Mouse (Mus musculus) right cerebral cortex, adult 2 months (tissue): ENCODE measurements at regions not wholly inside any gene's neighbourhood (a gene's known extent, or its start where the extent isn't known, plus 50 kb on each side); places are given as distances from the start of the nearest gene placed in this dataset.

Experiments used
- DNase-seq, 2 experiments: peaks; one replicate each; pipeline ENCODE4 v3.0.0; 2021 to 2022; ENCODE audit warnings: low spot score in 2 of 2

DNA sequence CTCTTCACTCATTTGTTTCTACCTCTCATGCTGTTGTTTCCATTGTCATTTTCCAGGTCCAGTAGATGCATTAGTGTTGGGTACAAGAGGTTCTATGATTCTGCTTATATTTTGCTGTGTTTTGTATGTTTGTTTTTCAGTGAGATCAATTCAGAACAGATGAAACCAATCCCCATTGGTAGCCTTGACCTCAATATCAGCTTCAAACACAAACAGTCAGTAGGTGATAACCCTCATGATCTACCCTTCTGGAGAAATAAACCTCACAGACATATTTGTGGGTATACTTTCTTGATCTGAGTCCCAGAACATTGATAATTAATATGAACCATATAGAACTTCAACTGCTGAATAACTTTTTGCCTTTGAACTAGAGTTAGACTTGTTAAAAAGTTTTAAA is 969.3 kb upstream of the Lrrc6 start:
- no peak for DNase-seq

DNA sequence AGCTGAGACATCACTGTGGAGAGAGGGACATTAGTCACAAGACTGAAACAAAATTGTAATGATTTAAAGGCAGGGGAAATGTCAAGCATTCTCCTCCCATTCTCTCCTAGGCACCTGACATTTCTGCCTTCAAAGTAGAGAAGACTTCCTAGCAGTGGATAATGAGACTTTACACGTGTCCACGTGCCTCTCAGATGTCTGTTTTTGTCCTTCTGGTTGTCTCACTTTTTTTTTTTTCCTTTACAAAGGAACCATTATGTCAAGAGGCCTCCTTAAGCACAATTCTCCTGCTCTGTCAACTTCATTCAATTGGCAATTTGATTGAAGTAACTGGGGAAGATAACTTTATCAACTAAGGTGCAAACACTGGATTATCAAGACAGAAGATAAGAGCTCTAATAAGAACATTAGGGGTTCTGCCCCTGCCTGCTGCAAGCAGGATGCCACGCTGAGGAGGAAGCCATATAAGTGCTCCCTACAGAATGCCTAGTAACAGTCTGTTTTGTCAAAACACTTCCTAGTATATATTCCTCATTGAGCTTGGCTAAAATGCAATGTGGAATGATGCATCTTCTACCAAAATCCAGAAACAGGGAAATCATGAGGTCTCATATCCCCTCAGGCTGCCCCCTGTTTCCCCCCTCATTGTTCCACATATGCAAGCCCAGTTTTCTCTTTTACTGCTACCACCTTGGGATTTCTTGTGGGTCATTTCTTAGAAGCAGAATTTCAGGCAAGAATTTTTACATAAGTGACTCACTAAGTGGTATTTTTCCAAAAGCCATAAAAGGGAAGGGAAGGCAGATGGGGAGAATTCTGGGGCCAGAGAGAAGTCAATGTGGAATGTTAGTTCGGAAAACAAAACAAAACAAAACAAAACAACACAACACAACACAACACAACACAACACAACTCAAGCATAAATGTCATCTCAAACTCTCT is 967.0 kb upstream of the Lrrc6 start:
- peak in 1 of 2 experiments; percentile 8 for DNase-seq

DNA sequence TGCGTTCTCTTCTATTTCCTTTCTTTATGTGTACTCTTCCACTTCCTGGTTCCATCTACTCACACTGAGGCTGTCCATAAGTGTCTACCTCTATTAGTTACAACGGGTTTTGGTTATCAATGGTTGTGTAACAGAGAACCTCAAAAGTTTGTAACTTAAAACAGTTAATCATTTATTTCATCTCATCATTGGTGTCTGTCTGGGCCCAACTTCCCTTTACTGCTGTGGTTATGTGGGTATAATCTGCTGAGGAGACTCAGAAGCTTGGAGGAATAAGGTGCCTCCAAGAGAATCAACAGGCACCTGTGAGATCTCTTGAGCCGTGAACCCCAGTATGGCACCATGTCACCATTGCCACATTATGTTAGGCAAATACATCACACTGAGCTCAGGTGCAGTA is 962.2 kb upstream of the Lrrc6 start:
- no peak for DNase-seq

DNA sequence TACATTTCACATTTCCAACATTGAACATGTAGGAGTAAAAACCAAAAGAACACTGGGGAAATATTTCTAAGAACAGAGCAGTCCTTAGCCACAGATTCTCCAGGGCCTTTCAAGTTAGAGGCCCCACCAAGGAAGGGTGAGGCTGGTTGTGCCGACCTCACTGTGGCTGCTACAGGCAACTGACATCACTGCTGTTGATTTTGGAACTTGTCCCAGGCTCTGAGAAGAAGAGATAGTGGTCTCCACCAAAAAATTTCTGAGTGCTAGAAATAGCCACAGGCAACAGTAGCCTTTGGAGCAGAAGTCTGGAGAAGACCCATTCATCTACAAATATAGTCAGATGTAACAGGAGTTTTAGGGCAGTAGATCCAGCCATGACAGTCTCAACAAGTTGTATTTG is 959.7 kb upstream of the Lrrc6 start:
- no peak for DNase-seq

DNA sequence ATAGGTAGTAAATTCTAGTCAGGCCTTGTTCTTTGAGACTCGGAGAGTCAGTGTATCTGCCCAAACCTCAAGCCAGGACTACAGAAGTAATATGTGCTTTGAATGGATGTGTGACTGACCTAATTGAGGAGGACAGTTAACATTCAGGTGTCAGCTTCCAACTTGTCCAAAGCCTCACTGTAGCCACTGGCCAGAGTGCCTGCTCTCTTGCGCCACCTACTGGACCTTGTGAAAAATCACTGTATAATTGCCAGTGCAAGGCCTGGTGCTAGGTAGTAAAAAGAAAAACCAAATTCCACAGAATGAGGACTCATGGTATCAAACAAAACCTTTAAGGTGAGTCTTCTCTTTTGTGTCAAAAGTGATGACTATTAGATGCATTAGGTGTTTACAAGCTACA is 933.6 kb upstream of the Lrrc6 start:
- DNase-seq = peak; percentile 40 to 59

DNA sequence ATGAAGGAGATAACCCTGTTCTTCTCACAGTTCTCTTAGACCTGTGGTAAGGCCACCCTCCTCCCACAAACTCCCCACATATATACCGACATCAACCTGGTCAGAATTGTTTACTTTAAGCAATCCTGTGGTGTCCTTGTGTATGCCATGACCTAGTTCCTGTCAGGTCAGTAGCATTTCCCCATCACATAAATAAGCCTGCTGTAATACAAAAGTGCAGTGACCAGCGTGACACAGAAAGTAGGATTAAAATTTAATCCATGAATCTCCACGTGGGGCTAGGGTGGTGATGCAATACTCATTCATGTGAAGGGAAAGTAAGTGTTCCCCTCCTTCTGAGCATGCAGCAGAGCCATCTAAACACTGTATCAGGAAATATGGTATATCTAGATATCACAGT is 923.2 kb upstream of the Lrrc6 start:
- no peak for DNase-seq

DNA sequence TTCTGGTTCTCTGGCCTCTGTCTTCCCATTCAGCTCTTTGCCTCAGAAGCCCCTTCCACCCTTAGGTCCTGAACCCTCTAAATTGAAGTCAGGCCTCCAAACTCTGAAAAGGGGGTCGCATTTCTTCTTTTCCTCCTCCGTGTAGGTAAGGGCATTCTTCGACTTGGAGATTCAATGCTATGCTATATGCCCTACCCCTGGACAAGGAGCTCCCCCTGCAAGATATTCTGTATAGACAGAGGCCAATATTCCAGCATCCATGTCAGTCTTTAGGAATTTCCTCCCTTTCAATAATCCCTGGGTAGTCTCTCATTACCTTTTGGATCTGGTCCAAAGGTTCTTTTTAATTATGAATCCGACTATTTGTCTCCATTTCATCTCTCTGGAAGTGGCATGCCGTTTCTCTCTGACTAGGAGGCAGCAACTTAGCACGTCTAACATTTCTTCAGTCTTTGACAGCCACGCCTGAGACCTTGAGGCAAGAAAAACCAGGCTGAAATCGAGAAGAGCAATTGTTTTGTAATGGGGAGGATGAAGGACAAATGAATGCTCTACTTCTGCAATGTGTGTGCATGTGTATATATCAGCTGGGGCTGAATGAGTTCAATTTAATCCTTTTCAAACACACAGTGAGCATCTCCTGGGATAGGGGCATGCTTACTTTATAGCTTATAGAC is 921.7 kb upstream of the Lrrc6 start:
- DNase-seq = no peak

DNA sequence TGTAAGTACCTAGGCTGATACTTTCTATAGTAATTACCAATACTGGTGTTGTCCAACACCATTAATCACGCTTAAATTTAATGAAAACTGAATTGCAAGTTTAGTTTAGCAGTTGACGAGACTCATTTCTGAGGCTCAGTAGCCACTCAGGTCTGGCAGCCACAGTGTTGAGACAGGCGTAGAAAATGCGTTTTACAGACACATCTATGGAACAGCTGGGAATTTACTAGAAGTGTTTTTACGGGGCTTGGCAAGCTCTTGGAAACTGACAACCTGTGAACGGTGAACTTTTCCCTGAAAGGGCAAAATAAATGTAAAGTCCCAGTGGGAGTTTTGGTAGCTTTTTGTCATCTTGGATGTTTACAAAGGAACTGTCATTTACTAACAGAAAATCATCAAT is 920.1 kb upstream of the Lrrc6 start:
- no peak for DNase-seq

DNA sequence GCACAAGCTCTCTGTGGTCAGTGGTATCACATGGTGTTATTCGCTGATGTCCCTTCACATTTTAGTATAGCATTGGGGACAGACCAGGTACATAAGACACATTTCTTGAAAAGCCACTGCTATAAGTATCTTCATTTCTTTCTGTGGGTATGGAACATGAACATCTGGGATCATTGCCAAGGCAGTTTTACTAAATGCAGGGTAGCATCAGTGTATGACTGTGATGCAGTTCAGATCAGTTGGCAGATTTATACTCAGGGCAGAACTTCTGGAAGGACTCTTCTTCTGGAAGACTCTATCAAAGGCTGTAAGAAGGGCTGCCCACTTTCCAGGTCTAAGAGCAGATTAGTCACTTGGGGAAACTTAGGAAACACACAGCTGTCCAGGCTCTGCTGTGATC is 919.0 kb upstream of the Lrrc6 start:
- DNase-seq = no peak

DNA sequence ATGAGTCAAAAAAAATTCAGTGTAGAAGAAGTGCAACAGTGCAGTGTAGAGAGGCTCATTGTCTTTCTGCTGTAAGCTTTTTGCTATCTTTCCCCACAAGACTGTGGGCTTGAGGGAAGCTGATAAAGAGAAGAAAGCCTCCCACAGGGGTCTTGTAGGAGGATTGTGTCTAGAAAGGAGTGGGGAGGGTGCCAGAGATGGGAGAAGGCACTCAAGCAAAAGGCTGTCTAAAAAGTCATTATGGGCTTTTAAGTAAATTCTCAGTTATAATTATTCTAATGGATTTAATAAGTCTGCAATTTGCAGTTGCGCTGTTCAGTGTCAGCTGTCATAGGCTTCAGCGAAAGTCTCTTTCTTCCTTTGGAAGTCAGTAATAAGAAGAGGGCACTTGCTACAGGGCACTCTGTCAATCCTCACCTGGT is 917.0 kb upstream of the Lrrc6 start:
- DNase-seq = no peak

DNA sequence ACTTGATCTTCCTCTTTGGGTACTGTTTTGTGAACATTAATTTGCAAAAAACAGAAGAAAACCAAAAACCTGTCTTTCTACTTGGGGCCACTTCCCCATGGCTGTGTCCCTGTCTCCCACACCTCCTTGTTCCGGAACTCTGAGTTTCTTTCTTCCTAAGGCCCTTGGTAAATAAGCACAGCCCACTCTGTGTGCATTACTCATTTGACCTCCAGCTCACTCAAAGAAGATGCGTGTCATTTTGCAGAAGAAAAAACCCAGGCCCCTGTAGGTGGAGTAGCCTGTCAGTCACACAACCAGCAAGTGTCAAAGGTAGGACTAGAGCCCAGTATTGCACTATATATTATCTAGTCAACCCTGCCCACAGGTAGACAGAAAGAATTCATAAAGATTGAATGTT is 915.1 kb upstream of the Lrrc6 start:
- DNase-seq = no peak

DNA sequence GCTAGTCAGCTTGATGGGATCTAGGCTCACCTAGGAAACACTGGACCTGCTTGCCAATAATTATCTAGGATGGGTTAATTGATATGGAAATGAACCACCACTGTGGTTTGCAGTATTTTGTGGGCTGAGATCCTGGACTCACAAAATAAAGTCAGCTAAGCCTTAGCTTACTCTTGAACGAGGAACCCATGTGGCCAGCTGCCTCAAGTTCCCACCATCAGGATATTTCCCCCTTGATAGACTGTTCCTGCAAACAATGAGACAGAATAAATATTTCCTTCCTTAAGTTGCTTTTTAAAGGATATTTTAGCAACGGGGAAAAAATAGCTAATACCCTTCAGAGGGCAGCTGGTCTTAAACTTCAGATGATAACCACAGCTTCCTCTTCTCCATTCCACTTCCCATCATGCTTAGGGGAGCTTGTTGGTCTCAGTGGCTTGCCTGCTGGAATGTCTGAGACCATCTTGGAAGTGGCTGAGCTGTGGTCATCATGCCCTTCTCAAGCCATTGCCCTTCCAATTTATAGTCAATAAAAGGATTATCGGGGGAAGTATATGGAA is 913.7 kb upstream of the Lrrc6 start:
- DNase-seq = no peak

DNA sequence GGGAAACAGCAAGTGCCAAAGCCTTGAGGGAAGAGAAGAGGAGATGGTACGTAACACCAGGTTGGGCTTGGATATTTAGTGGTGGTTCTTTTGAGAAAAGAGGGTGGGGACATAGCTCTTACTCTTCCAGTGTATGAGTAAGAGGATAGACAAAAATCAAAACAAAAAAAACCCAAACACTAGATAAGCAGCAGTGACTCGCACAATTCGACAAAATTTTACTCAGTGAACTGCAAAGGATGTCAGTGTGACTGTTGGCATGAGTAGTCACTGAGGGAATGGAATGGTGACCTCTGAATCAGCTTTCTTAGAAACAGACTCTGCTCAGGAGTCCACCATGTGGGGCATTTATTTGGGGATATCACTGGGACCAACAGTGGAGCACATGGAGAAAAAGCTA is 912.9 kb upstream of the Lrrc6 start:
- no peak for DNase-seq

DNA sequence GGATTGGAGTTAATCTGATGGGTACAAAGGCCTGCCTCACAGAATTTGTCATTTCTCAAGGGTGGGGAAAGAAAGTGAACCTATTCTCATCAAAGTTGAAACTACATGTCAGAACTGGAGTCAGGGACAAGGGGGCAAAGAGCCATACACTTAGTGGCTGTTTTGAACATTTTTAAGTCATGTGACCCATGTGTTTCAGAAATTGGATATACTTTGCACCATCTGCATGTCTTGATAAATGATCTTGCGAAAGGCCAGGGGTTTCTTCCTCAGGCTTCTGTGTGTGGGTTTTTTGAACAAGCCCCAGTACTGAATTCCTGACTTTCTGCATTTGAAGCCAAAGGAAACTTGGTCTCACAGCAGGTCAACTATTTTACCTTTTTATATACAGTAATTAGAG is 911.7 kb upstream of the Lrrc6 start:
- DNase-seq = no peak

DNA sequence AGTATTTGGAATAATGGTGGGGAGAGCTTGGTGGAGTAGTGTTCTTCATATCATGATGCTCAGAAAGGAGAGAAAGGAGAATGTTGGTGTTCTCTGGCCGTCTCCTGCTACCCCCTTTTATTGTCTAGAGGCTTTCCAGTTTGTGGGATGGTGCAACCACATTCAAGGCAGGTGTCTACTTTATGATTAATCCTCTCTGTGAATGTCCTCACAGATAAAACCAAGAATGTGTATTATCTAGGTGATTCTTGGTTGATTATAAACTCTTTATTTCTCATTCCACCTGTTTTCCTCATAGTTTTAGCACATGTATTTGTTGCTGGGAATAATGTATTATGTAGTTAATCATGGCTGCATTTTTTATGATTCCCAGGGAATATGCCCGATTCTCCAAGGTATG is 910.9 kb upstream of the Lrrc6 start:
- no peak for DNase-seq

DNA sequence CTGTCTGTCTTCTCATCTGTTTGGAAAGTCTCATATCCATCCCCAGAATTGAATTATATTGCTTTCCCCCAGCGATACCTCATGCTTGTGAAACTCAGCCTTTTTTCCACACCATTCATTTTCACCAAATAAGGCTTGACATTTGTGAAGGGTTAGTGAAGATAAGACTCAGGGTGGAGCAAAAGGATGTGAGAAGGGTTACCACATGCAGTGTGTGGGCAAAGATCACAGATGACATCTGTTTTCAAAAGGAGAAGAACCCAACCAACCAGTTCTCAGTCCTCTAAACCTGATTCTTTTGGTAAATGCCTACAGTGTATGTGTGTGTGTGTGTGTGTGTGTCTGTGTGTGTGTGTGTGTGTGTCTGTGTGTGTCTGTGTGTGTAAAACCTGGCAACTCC is 909.3 kb upstream of the Lrrc6 start:
- DNase-seq = no peak

DNA sequence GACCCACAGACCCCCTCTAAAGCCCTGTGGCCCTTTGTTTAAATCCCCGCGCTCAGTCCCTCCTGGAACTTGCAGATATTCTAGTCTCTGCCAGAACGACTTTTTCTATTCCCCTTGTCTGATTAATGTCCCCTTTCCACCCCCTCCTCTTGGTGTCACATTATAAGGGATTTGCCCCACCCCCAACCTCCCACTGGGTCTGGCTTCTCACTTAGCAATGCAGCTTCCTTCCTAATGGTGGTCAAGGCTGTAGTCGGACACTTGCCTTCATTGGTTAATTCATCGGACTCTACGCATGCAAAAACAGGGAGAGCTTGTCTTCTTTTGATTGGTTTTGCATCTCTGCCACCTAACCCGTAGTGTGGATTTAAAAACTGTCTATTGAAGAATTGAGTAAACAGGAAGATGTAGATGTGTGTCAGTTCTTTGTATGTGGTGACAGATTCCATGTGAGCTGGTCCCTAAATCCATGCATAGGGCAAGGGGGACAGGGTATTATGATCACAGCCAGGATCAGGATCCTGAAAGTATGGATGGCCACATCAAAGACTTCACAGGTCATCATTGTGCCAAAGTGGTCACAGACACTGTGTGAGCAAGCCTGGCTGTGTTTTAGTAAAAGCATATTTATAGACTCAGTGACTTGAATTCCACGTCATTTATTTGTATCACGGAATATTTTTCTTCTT is 908.3 kb upstream of the Lrrc6 start:
- DNase-seq = no peak

DNA sequence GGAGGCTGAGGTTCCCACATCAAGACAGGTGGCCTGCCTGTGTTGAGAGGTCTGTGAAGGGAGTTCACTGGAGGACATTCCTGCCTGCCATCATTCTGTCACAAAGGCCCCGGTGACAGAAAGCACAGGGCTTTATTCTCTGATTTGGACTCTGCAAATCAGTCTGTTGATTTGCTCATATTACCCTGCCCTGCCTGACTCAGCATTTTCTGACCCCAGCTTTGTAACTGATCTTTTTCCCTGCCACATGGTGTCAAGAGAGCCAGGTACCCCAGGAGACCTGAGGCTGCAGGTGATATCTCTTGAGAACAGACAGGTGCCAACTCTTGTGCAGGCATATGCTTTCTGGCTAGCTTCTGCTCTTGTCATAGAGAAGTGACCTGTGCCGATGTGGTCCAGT is 906.5 kb upstream of the Lrrc6 start:
- no peak for DNase-seq

DNA sequence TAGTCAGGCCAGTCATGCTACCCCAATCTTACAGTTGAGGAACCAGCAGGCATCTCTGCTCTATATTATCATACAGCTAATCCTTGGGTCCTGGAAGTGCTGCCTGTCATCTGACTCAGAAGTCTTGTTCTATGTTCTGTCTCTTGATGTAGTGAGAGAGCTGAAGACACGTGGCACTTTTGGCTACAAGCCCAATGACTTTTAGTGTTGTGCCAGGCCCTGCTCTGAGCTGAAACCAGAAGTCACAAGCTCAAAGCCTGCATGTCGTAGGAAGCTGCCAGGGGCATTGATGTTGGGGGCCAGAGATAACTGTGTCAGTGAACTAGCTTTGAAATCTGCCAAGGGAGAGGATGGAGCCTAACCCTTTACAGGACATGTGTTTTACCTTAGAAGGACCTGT is 904.8 kb upstream of the Lrrc6 start:
- no peak for DNase-seq

DNA sequence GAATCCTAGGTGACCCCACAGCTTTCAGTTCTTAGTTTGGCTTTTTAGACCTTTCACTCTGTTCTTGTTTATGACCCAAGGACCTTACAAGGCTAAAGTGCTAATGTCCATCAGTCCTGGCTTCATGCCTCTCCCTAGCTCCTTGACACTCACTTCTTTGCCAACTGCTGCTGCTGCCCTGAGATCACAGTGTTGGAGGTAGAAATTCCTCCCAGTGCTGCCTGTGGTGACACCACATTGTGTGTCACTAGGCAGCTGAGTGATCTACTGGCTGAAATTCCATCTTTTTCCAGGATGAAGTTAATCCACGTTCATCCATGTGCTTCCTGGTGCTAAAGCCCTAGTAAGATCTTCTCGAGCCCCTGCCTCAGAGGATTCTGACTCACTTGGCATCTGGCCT is 904.3 kb upstream of the Lrrc6 start:
- no peak for DNase-seq

DNA sequence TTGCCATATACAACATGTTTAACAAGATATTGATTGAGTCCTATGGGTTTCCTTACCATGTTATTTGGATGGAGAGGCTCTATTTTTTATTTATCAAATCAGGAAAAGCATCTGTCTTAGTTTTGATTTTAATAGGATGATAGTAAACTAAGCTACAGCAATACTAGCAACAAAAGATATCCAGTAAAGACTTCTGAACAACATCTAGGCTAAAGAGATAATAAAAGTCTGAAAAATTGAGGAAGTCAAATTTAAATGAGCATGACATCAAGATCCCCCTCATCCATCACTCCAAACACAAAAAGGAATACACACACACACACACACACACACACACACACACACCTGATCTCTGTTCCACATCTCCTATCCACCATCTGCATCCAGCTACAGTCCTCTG is 901.6 kb upstream of the Lrrc6 start:
- DNase-seq = no peak

DNA sequence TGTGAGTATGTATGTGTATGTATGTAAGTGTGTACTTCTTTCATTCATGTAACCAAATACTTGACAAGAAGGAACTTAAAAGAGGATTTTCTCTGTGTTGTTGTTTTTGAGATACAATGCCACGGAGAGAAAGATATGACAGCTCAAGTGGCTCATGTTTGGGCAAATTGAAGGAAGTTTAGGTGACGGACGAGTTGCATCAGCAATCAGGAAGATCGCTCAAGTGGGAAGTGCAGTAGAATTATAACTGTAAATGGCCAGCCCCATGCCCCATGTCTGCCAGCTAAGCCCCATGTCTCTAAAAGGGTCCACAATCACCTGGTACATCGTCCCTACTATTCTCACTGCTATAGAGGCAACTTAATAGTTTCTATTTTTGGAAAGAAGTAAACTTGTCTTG is 896.6 kb upstream of the Lrrc6 start:
- no peak for DNase-seq
